Mouse (Mus musculus) C2C12 (cell line): ENCODE data around the gene Bdp1. TPM values are rescaled to one million over a fixed set of nuclear protein-coding genes. Genes with fewer than 3 reads are reported as not detected.
A peak's percentile ranks its signal among the peaks of the same experiment; 100 is the strongest.

Experiments
- H3K27me3 ChIP-seq: one replicate; pipeline ENCODE4 v1.6.1; 2011; ENCODE audit not compliant: control insufficient read depth, insufficient read depth, insufficient read length
- H3K36me3 ChIP-seq: one replicate; pipeline ENCODE4 v1.6.1; 2011; ENCODE audit not compliant: control insufficient read depth, insufficient read depth
- H3K4me3 ChIP-seq: one replicate; pipeline ENCODE4 v1.5.1; 2011; ENCODE audit warnings: mild to moderate bottlenecking, control low read depth; ENCODE audit not compliant: poor library complexity, insufficient read depth, severe bottlenecking
- H3K79me2 ChIP-seq: one replicate; pipeline ENCODE4 v1.6.1; 2011; ENCODE audit not compliant: control insufficient read depth, insufficient read depth
- H3K79me3 ChIP-seq: one replicate; pipeline ENCODE4 v1.6.1; 2011; ENCODE audit warnings: low read depth, control low read depth
- H3ac ChIP-seq: one replicate; pipeline ENCODE3; 2011; ENCODE audit warnings: low read depth; ENCODE audit not compliant: control insufficient read depth, insufficient read length
- CEBPB ChIP-seq: IDR thresholded peaks from one replicate; pipeline ENCODE4 v1.6.1; 2011; ENCODE audit warnings: low read depth, mild to moderate bottlenecking, control low read depth, moderate library complexity
- CTCF ChIP-seq: IDR thresholded peaks from one replicate; pipeline ENCODE4 v1.5.1; 2011; ENCODE audit not compliant: control insufficient read depth, insufficient read depth, insufficient read length
- FOSL1 ChIP-seq: IDR thresholded peaks from one replicate; pipeline ENCODE4 v1.8.0; 2011; ENCODE audit warnings: mild to moderate bottlenecking, low read length; ENCODE audit not compliant: poor library complexity, insufficient read depth, severe bottlenecking
- MAX ChIP-seq: IDR thresholded peaks from one replicate; pipeline ENCODE4 v1.6.1; 2011; ENCODE audit warnings: mild to moderate bottlenecking, control low read depth
- MYOD1 ChIP-seq: IDR thresholded peaks from one replicate; pipeline ENCODE4 v1.6.1; 2011; ENCODE audit warnings: low read depth; ENCODE audit not compliant: control insufficient read depth, insufficient read length
- MYOG ChIP-seq: IDR thresholded peaks from one replicate; pipeline ENCODE4 v1.6.1; 2011; ENCODE audit not compliant: control insufficient read depth, insufficient read length; ENCODE audit errors: extremely low read depth
- USF1 ChIP-seq: IDR thresholded peaks from one replicate; pipeline ENCODE4 v1.6.1; 2011; ENCODE audit warnings: low read depth, mild to moderate bottlenecking, control low read depth, moderate library complexity
- polyA plus RNA-seq: library from polyadenylated mRNA; unstranded; fragments of >200 nt; fragmentation: generic; extraction: Trizol; gene quantifications from one replicate; pipeline ENCODE4 v1.2.1, GENCODE M21; 2012; ENCODE audit warnings: missing spikeins

Bdp1 gene
- polyA plus RNA-seq, 1 experiment = 3.0 TPM

DNA sequence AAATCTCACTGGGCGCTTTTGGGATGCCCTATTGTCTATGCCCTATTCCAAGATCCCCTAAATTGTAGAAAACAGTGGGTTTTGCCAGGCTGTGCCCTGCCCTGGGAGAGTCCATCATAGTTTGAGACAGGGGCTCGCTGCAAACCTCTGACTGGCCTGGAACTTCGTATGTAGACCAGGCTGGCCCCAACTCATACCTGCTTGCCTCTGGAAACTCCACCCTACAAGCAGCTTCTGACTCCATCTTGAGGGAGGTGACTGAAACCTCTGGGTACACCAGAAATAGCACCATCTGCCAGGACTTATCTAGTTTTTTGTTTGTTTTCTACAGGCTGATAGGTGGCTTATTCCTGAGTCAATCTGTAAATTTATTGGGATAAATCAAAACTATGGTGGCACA is 20.1 kb upstream of the Bdp1 start:
- Histone ChIP-seq H3K27me3 (no peaks in the 10 kb centered on the region), H3K79me2 (peaks cover 22% of the 10 kb centered on the region), H3K4me3 (peak overlapping the region; percentile 86), H3ac (no peak overlapping the region), H3K36me3 (peaks cover 25% of the 10 kb centered on the region), H3K79me3 (peaks cover 16% of the 10 kb centered on the region)
- no peak for TF ChIP-seq CTCF
- TF ChIP-seq MYOD1 = no peak
- no peak for TF ChIP-seq CEBPB
- no peak for TF ChIP-seq USF1
- no peak for TF ChIP-seq FOSL1
- no peak for TF ChIP-seq MAX
- TF ChIP-seq MYOG = no peak

DNA sequence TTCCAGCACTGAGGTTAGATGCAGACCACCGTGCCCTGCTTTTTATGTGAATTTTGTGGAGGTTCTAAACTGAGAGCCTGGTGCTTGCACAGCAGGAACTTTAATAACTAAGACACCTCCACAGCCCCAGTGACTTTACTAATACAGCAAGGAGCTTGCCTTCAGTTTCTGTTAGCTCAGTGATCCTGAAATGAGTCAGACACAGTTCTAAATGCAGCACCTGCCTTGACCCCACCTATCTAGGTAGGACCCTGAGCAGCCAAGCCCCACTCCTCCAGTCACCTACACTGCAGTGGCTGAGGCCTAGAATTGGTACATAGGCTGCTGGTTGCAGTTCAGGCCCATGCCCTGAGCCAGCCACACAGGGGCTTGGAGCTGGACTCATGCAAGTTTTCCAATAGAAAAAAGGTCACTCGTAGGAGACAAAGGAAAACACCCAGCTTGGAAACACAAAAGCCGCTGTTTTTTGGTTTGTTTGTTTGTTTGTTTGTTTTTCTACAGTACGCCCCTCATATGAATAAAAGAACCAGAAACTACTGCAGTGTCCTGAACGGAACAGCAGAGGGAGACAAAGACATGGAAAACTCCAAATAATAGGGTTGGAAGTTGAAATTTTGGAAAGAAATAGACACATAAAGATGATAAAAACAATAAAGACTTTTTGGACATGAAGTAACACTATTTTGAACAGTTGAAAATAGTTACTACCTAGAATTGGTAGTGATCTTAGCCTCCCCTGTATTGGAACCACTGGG is 8.5 kb upstream of the Bdp1 start:
- Histone ChIP-seq H3ac (no peak overlapping the region), H3K36me3 (no peaks in the 10 kb centered on the region), H3K4me3 (no peak overlapping the region), H3K27me3 (no peaks in the 10 kb centered on the region), H3K79me3 (no peaks in the 10 kb centered on the region), H3K79me2 (no peaks in the 10 kb centered on the region)
- TF ChIP-seq CTCF (no peak), MYOG (no peak), MAX (no peak), MYOD1 (no peak), CEBPB (no peak)

DNA sequence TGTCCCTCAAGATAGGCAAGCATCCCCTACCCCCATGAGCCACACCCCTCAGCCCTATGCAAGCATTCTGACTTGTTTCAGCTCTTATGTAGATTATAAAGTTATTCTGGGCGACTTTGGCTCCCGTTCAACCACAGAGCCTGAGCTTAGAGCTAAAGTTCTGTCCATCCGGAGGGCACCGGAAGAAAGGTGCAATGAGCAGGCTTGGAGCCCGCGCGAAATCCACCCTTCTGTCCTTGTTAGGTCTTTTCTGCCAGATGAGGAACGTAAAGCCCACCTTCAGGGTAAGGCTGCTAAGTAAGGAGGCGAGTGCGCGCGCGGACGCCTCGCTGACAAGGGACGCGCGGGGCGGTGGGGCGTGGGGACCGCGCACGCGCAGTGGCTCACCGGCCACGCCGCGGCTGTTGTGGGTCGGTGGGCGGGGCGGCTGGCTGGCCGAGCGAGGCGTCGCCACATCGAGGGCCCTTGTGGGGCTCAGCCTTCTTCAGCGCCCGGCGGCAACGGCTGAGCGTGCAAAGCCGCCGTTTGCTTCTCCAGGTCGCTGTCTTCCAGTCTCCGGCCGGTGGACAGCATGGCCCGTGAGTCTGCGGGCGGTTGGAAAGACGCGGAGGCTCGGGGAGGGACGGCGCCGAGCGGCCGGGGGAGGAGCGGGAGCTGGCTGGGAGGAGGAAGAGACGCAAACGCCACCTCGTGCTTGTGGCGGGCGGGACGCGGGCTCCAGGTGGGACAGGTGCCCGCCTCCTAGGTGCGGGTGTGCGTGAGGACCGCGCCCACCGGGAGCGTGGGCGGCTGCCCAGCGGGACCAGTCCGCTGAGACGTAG is 4.0 kb upstream of the Bdp1 start, which contains the start of gene Serf1:
Gene Serf1 (plus strand): TSS at position 361 of the 821 bp plus-strand sequence.
- peaks cover 8% of the 10 kb centered on the region for H3K79me3 ChIP-seq
- H3K79me2 ChIP-seq = peaks cover 12% of the 10 kb centered on the region
- no peaks in the 10 kb centered on the region for H3K36me3 ChIP-seq
- H3K4me3 ChIP-seq = peak within 1 kb of the TSS; percentile 42
- H3ac ChIP-seq = peak within 1 kb of the TSS; percentile 89
- no peaks in the 10 kb centered on the region for H3K27me3 ChIP-seq
- TF ChIP-seq MYOD1 (no peak), MAX (peak; percentile 69), CEBPB (no peak), USF1 (no peak), MYOG (no peak), CTCF (no peak)

DNA sequence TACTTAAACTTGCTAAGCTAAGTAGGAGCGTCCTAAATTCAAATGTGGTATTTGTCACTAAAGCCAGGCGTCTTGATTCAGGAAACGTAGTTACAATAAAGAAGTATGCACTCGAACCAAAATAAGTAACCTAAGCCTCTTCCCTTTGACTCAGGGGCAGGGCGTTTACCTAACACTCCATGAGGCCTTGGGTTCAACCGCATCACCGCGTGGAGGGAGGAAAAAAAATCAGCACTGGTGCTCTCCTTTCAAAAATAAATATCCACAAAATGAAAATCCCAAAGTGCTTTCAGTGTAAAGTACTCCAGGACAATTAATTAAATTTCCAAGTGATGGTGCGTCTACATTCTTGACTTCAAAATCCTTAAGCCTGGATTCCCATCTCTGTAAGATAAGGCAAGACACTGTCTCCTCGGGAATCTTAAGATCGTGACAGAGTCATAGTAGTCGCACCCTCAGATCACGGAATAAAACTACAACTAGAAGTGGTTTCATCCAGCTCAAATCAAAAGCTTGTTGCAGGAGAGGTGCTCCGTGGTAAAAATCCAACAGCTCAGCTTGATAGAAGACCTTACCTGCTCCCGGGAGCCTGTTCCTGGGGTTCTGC is 715 bp downstream of the Bdp1 start:
- Histone ChIP-seq H3K36me3 (peaks cover 20% of the 10 kb centered on the region), H3K79me3 (peaks cover 50% of the 10 kb centered on the region), H3K4me3 (peak overlapping the region; percentile 92), H3K79me2 (peaks cover 56% of the 10 kb centered on the region), H3ac (peak overlapping the region; percentile 100), H3K27me3 (no peaks in the 10 kb centered on the region)
- TF ChIP-seq CTCF (no peak), USF1 (no peak), CEBPB (no peak), MYOG (no peak), MAX (no peak), MYOD1 (no peak), FOSL1 (no peak)

DNA sequence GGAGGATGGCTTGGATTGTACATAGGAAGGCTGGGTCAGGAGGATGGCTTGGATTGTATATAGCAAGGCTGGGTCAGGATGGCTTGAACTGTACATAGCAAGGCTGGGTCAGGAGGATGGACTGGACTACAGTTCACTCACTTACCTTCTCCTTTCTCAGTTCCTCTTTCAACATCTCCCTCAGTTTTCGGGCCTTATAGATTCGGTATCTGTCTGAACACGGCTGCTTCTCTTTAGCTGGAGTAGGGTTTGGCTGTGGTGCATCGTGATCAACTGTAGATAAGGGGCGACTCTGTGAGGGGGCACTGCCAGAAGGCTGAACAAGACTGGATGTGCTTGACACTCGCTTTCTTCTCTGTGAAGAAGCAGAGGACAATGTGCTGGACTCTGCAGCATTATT is 5.1 kb downstream of the Bdp1 start:
- peaks cover 62% of the 10 kb centered on the region for H3K36me3 ChIP-seq
- no peaks in the 10 kb centered on the region for H3K27me3 ChIP-seq
- peaks cover 51% of the 10 kb centered on the region for H3K79me3 ChIP-seq
- TF ChIP-seq MAX (no peak), CEBPB (no peak), MYOD1 (no peak), CTCF (no peak), USF1 (no peak), MYOG (no peak), FOSL1 (no peak)
- peaks cover 54% of the 10 kb centered on the region for H3K79me2 ChIP-seq
- H3ac ChIP-seq = no peak overlapping the region
- H3K4me3 ChIP-seq = no peak overlapping the region
